Mouse (Mus musculus) midbrain, embryonic 14.5 days (tissue): ENCODE results near the gene Fbxo22. TPM values are rescaled to one million over a fixed set of nuclear protein-coding genes. Genes with fewer than 3 reads are reported as not detected.
"Not testable (repeated sequence)": the region's sequence is repeated elsewhere in the genome, so short reads cannot be mapped to it uniquely, and the experiment has no call there.

ENCODE experiments used
- ATAC-seq: fragments of 200-750 bp; cut with Nextera tagmentation; 2 replicates; pipeline ENCODE4 v1.8.0; 2017; ENCODE audit warnings: moderate number of reproducible peaks, moderate library complexity; ENCODE audit not compliant: low FRiP score, low TSS enrichment
- DNase-seq: peaks from one replicate; pipeline ENCODE4 v3.0.0-alpha.2; 2015
- H3K27ac ChIP-seq: fragments of 300-500 bp; sonication (generic); replicated peaks from 2 replicates; pipeline ENCODE4 v1.5.1; 2014; ENCODE audit warnings: mild to moderate bottlenecking, low read depth, low read length, moderate library complexity
- H3K27me3 ChIP-seq: fragments of 300-500 bp; sonication (generic); 2 replicates; pipeline ENCODE4 v1.6.1; 2014; ENCODE audit warnings: low read length, control low read depth, mixed read lengths; ENCODE audit not compliant: control insufficient read depth, insufficient read depth
- H3K36me3 ChIP-seq: fragments of 300-500 bp; sonication (generic); 2 replicates; pipeline ENCODE4 v1.6.1; 2014; ENCODE audit warnings: low read length, control low read depth; ENCODE audit not compliant: control insufficient read depth, insufficient read depth
- H3K4me1 ChIP-seq: fragments of 300-500 bp; sonication (generic); 2 replicates; pipeline ENCODE4 v1.6.1; 2014; ENCODE audit warnings: mild to moderate bottlenecking, antibody characterized with exemption, low read length, control low read depth; ENCODE audit not compliant: control insufficient read depth, insufficient read depth
- H3K4me2 ChIP-seq: fragments of 300-500 bp; sonication (generic); 2 replicates; pipeline ENCODE4 v1.6.1; 2014; ENCODE audit warnings: mild to moderate bottlenecking, low read length, moderate library complexity
- H3K4me3 ChIP-seq: fragments of 300-500 bp; sonication (generic); replicated peaks from 2 replicates; pipeline ENCODE4 v1.5.1; 2014; ENCODE audit warnings: low read depth, low read length
- H3K9ac ChIP-seq: fragments of 300-500 bp; sonication (generic); replicated peaks from 2 replicates; pipeline ENCODE4 v1.6.1; 2014; ENCODE audit warnings: mild to moderate bottlenecking, low read length, moderate library complexity
- H3K9me3 ChIP-seq: fragments of 300-500 bp; sonication (generic); 2 replicates; pipeline ENCODE4 v1.6.1; 2016; ENCODE audit warnings: low read length, control low read depth, mixed read lengths; ENCODE audit not compliant: control insufficient read depth
- WGBS: fragments of 180-500 bp; shearing (Covaris S2); extraction: QIAGEN DNeasy Blood & Tissue Kit; methylation state at CpG from one replicate; pipeline ENCODE4 v1.1.7; 2014; 5-methylcytosine and 5-hydroxymethylcytosine counted together
- polyA plus RNA-seq: library from polyadenylated mRNA; unstranded; fragments of >200 nt; fragmentation: Nextera tagmentation; extraction: Ambion mirVana; gene quantifications from 2 replicates; pipeline ENCODE4 v1.2.1, GENCODE M21; 2014

Fbxo22 gene
- polyA plus RNA-seq, 1 experiment from 2014 or later: 90.4 TPM

- H3K36me3 ChIP-seq: peaks cover 20% of the 10 kb centered on the region
- no peak overlapping the region for H3K4me2 ChIP-seq
- H3K4me1 ChIP-seq: no peaks in the 10 kb centered on the region
- no peak for DNase-seq
- H3K27me3 ChIP-seq: no peaks in the 10 kb centered on the region
- WGBS: 80% methylated on average over 10 of the region's 10 CpGs
- no peaks in the 10 kb centered on the region for H3K9me3 ChIP-seq
- no peak overlapping the region for H3K27ac ChIP-seq
- H3K4me3 ChIP-seq: no peak overlapping the region
- no peak for ATAC-seq
- no peak overlapping the region for H3K9ac ChIP-seq
These were observed 20.3 kb downstream of the Fbxo22 start for GRCm38 (mm10) chr9:55229010-55229409.

- ATAC-seq (no peak), DNase-seq (peak; percentile 46)
- no peak overlapping the region for H3K9ac ChIP-seq
- no peaks in the 10 kb centered on the region for H3K4me1 ChIP-seq
- WGBS: 75% methylated on average over 6 of the region's 6 CpGs
- H3K36me3 ChIP-seq: no peaks in the 10 kb centered on the region
- no peaks in the 10 kb centered on the region for H3K9me3 ChIP-seq
- H3K27me3 ChIP-seq: no peaks in the 10 kb centered on the region
- no peak overlapping the region for H3K4me3 ChIP-seq
- H3K4me2 ChIP-seq: no peak overlapping the region
- H3K27ac ChIP-seq: no peak overlapping the region
These were observed 22.8 kb downstream of the Fbxo22 start for GRCm38 (mm10) chr9:55231544-55231943.

GRCm38 (mm10) chr9:55232110-55232509 is 23.4 kb downstream of the Fbxo22 start:
- no peak overlapping the region for H3K9ac ChIP-seq
- no peaks in the 10 kb centered on the region for H3K9me3 ChIP-seq
- H3K4me1 ChIP-seq: no peaks in the 10 kb centered on the region
- H3K27me3 ChIP-seq: no peaks in the 10 kb centered on the region
- no peak overlapping the region for H3K4me2 ChIP-seq
- H3K36me3 ChIP-seq: no peaks in the 10 kb centered on the region
- ATAC-seq (no peak), DNase-seq (no peak)
- H3K27ac ChIP-seq: no peak overlapping the region
- H3K4me3 ChIP-seq: no peak overlapping the region
- WGBS: 94% methylated on average over 5 of the region's 5 CpGs

GRCm38 (mm10) chr9:55232586-55232985 is 23.9 kb downstream of the Fbxo22 start:
- no peak for ATAC-seq
- no peaks in the 10 kb centered on the region for H3K27me3 ChIP-seq
- H3K9me3 ChIP-seq: no peaks in the 10 kb centered on the region
- no peaks in the 10 kb centered on the region for H3K36me3 ChIP-seq
- H3K9ac ChIP-seq: no peak overlapping the region
- no peak overlapping the region for H3K4me3 ChIP-seq
- H3K4me2 ChIP-seq: no peak overlapping the region
- H3K27ac ChIP-seq: no peak overlapping the region
- no peaks in the 10 kb centered on the region for H3K4me1 ChIP-seq
- 92% methylated on average over 7 of the region's 7 CpGs for WGBS
- DNase-seq: no peak

- not testable (repeated sequence) for H3K4me3 ChIP-seq, DNase-seq, H3K4me2 ChIP-seq, H3K27ac ChIP-seq, H3K9me3 ChIP-seq, H3K9ac ChIP-seq, H3K36me3 ChIP-seq, H3K4me1 ChIP-seq, H3K27me3 ChIP-seq, ATAC-seq
- WGBS: 78% methylated on average over 11 of the region's 11 CpGs
These were observed 24.4 kb downstream of the Fbxo22 start for GRCm38 (mm10) chr9:55233076-55233475.

GRCm38 (mm10) chr9:55236235-55237165 is 27.8 kb downstream of the Fbxo22 start:
- 81% methylated on average over 13 of the region's 13 CpGs for WGBS

GRCm38 (mm10) chr9:55240852-55241251 is 32.1 kb downstream of the Fbxo22 start:
- no peaks in the 10 kb centered on the region for H3K27me3 ChIP-seq
- no peak for ATAC-seq
- DNase-seq: no peak
- 88% methylated on average over 5 of the region's 5 CpGs for WGBS
- H3K4me2 ChIP-seq: no peak overlapping the region
- H3K9ac ChIP-seq: no peak overlapping the region
- no peaks in the 10 kb centered on the region for H3K9me3 ChIP-seq
- no peak overlapping the region for H3K4me3 ChIP-seq
- no peaks in the 10 kb centered on the region for H3K36me3 ChIP-seq
- H3K27ac ChIP-seq: no peak overlapping the region
- no peaks in the 10 kb centered on the region for H3K4me1 ChIP-seq

More at GRCm38 (mm10) chr9:55236235-55237165, 27.8 kb downstream of the Fbxo22 start:
- ATAC-seq (no peak), DNase-seq (no peak)
- no peaks in the 10 kb centered on the region for H3K9me3 ChIP-seq
- no peaks in the 10 kb centered on the region for H3K27me3 ChIP-seq
- no peak overlapping the region for H3K27ac ChIP-seq
- H3K4me2 ChIP-seq: no peak overlapping the region
- no peak overlapping the region for H3K9ac ChIP-seq
- no peaks in the 10 kb centered on the region for H3K36me3 ChIP-seq
- no peaks in the 10 kb centered on the region for H3K4me1 ChIP-seq
- H3K4me3 ChIP-seq: no peak overlapping the region

GRCm38 (mm10) chr9:55241863-55242685 is 33.3 kb downstream of the Fbxo22 start:
- Histone ChIP-seq H3K9me3 (no peaks in the 10 kb centered on the region), H3K4me2 (peak overlapping the region; percentile 45), H3K36me3 (no peaks in the 10 kb centered on the region), H3K9ac (no peak overlapping the region), H3K27ac (no peak overlapping the region), H3K4me1 (no peaks in the 10 kb centered on the region), H3K27me3 (no peaks in the 10 kb centered on the region), H3K4me3 (0 out of 2 replicates have a peak overlapping the region, but pooled peaks have one; percentile 5)
- 39% methylated on average over 24 of the region's 24 CpGs for WGBS
- ATAC-seq (no peak), DNase-seq (peak; percentile 40)
